Mouse (Mus musculus): ENCODE data around the gene E330034G19Rik. TPM values are rescaled to one million over a fixed set of nuclear protein-coding genes. Genes with fewer than 3 reads are reported as not detected.

E330034G19Rik gene
- polyA plus RNA-seq (2015; fragmentation: Nextera tagmentation; extraction: Ambion mirVana): 0.23 and 0.34 TPM in 2 replicates

GRCm38 (mm10) chr14:24292914-24293313 lies at the start of gene E330034G19Rik:
Gene E330034G19Rik (plus strand): TSS chr14:24293214.

GRCm38 (mm10) chr14:24245177-24246081 lies 47.6 kb upstream of the E330034G19Rik start, which contains the start of gene Dlg5:
Gene Dlg5 (minus strand): TSS chr14:24245920.

Other genes with a start within 250 kb of the E330034G19Rik start
- 16.5 and 19.5 TPM in 2 replicates for gene Dlg5, start 47.3 kb upstream of the E330034G19Rik start, polyA plus RNA-seq (2015; fragmentation: Nextera tagmentation; extraction: Ambion mirVana)
- gene Polr3a, start 193.8 kb downstream of the E330034G19Rik start, polyA plus RNA-seq (2015; fragmentation: Nextera tagmentation; extraction: Ambion mirVana): 15.2 and 18.0 TPM in 2 replicates
- gene Rps24, start 193.9 kb downstream of the E330034G19Rik start, polyA plus RNA-seq (2015; fragmentation: Nextera tagmentation; extraction: Ambion mirVana): 757 and 851 TPM in 2 replicates

Data from neural tube, postnatal 0 days (tissue).